Mouse (Mus musculus) forebrain, postnatal 0 days (tissue): Measurements from ENCODE around the gene Rmdn3. TPM values are rescaled to one million over a fixed set of nuclear protein-coding genes. Genes with fewer than 3 reads are reported as not detected.

Experiments
- ATAC-seq: fragments of 200-750 bp; cut with Nextera tagmentation; 2 replicates; pipeline ENCODE4 v1.8.0; 2017; ENCODE audit warnings: mild to moderate bottlenecking, moderate library complexity
- DNase-seq: peaks from one replicate; pipeline ENCODE4 v3.0.0-alpha.2; 2015
- H3K27ac ChIP-seq: fragments of 300-500 bp; sonication (generic); 2 replicates; pipeline ENCODE4 v1.5.1; 2014; ENCODE audit warnings: low read depth, mild to moderate bottlenecking, antibody characterized with exemption, low read length, moderate library complexity, mixed read lengths
- H3K27me3 ChIP-seq: fragments of 300-500 bp; sonication (generic); 2 replicates; pipeline ENCODE4 v1.6.1; 2014; ENCODE audit warnings: mild to moderate bottlenecking, low read length, mixed read lengths; ENCODE audit not compliant: insufficient read depth
- H3K36me3 ChIP-seq: fragments of 300-500 bp; sonication (generic); 2 replicates; pipeline ENCODE4 v1.6.1; 2014; ENCODE audit warnings: mild to moderate bottlenecking, moderate library complexity; ENCODE audit not compliant: insufficient read depth
- H3K4me1 ChIP-seq: fragments of 300-500 bp; sonication (generic); 2 replicates; pipeline ENCODE4 v1.6.1; 2014; ENCODE audit warnings: antibody characterized with exemption; ENCODE audit not compliant: insufficient read depth
- H3K4me2 ChIP-seq: fragments of 300-500 bp; sonication (generic); 2 replicates; pipeline ENCODE4 v1.6.1; 2014; ENCODE audit warnings: low read depth, mild to moderate bottlenecking, moderate library complexity
- H3K4me3 ChIP-seq: fragments of 300-500 bp; sonication (generic); 2 replicates; pipeline ENCODE4 v1.5.1; 2014; ENCODE audit warnings: low read depth, low read length, mixed read lengths
- H3K9ac ChIP-seq: fragments of 300-500 bp; sonication (generic); 2 replicates; pipeline ENCODE4 v1.6.1; 2014; ENCODE audit warnings: mild to moderate bottlenecking
- H3K9me3 ChIP-seq: fragments of 300-500 bp; sonication (generic); 2 replicates; pipeline ENCODE4 v1.6.1; 2016; ENCODE audit warnings: low read length
- CTCF ChIP-seq: sonication (generic); IDR thresholded peaks from 2 replicates; pipeline ENCODE4 v1.5.1; 2016; ENCODE audit warnings: antibody characterized with exemption, control low read depth, low read depth
- polyA plus RNA-seq: library from polyadenylated mRNA; unstranded; fragments of >200 nt; fragmentation: Nextera tagmentation; extraction: Ambion mirVana; gene quantifications from 2 replicates; pipeline ENCODE4 v1.2.1, GENCODE M21; 2015
- total RNA-seq: library from RNA; depleted of rRNA; stranded (reverse); fragments of >200 nt; gene quantifications from 2 replicates; pipeline ENCODE4 v1.2.3, GENCODE M21; 2014; rRNA removed

Rmdn3 gene
- total and polyA plus RNA-seq, 2 experiments from 2014 or later, result 39.5 to 45.8 TPM

DNA sequence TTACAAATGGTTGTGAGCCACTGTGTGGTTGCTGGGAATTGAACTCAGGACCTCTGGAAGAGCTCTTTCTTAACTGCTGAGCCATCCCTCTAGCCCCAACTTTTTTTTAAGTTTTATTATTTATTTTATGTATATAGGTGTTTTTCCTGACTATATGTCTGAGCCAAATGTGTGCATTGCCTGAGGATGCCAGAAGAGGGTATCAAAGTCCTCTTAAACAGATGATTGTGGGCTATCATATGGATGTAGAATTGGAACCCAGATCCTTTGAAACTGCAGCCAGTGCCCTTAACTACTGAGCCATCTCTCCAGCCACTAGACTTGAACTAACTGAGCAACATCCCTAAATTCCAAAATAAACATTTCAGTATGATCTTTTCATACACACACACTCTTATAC lies 55.3 kb downstream of the Rmdn3 start:
- H3K27me3 ChIP-seq, result no peaks in the 10 kb centered on the region
- no peaks in the 10 kb centered on the region for H3K36me3 ChIP-seq
- DNase-seq (no peak), ATAC-seq (no peak)
- H3K9ac ChIP-seq, result no peak overlapping the region
- H3K27ac ChIP-seq, result no peak overlapping the region
- H3K9me3 ChIP-seq, result no peaks in the 10 kb centered on the region
- H3K4me3 ChIP-seq, result no peak overlapping the region
- H3K4me2 ChIP-seq, result no peak overlapping the region
- no peak for TF ChIP-seq CTCF
- H3K4me1 ChIP-seq, result no peaks in the 10 kb centered on the region

Other genes with a start within 250 kb of the Rmdn3 start
- gene Chst14, start 230.5 kb downstream of the Rmdn3 start, total RNA-seq, result 2.9 and 4.0 TPM in 2 replicates
- gene Chst14, start 230.5 kb downstream of the Rmdn3 start, polyA plus RNA-seq, result 3.6 and 3.9 TPM in 2 replicates
- gene Ccdc32, start 127.6 kb downstream of the Rmdn3 start, total RNA-seq, result 51.4 and 52.3 TPM in 2 replicates
- gene Ccdc32, start 127.6 kb downstream of the Rmdn3 start, polyA plus RNA-seq, result 56.3 and 64.3 TPM in 2 replicates
- 9.4 and 10.3 TPM in 2 replicates for gene Rpusd2, start 122.2 kb downstream of the Rmdn3 start, total RNA-seq
- gene Rpusd2, start 122.2 kb downstream of the Rmdn3 start, polyA plus RNA-seq, result 3.6 TPM in 2 replicates
- 4.6 and 5.0 TPM in 2 replicates for gene Knl1, start 109.9 kb downstream of the Rmdn3 start, total RNA-seq
- gene Knl1, start 109.9 kb downstream of the Rmdn3 start, polyA plus RNA-seq, result 3.8 and 5.2 TPM in 2 replicates
- gene Rad51, start 44.2 kb downstream of the Rmdn3 start, total RNA-seq, result 1.2 and 1.4 TPM in 2 replicates
- gene Rad51, start 44.2 kb downstream of the Rmdn3 start, polyA plus RNA-seq, result 6.3 and 8.4 TPM in 2 replicates
- gene Gchfr, start 10.7 kb upstream of the Rmdn3 start, total RNA-seq, result 0.38 TPM in 1 of 2 replicates, not detected in the other
- gene Gchfr, start 10.7 kb upstream of the Rmdn3 start, polyA plus RNA-seq, result 1.5 and 1.9 TPM in 2 replicates
- 0.08 TPM in 1 of 2 replicates, not detected in the other for gene Gm14137, start 17.5 kb upstream of the Rmdn3 start, total RNA-seq
- 0.09 and 0.28 TPM in 2 replicates for gene Gm14137, start 17.5 kb upstream of the Rmdn3 start, polyA plus RNA-seq
- gene Zfyve19, start 51.6 kb upstream of the Rmdn3 start, total RNA-seq, result 37.4 and 38.6 TPM in 2 replicates
- gene Zfyve19, start 51.6 kb upstream of the Rmdn3 start, polyA plus RNA-seq, result 58.3 and 62.5 TPM in 2 replicates
- gene Dnajc17, start 51.8 kb upstream of the Rmdn3 start, total RNA-seq, result 30.6 and 41.9 TPM in 2 replicates
- 25.2 and 27.0 TPM in 2 replicates for gene Dnajc17, start 51.8 kb upstream of the Rmdn3 start, polyA plus RNA-seq
- not detected in 2 replicates for gene Ppp1r14d, start 72.9 kb upstream of the Rmdn3 start, total RNA-seq
- gene Ppp1r14d, start 72.9 kb upstream of the Rmdn3 start, polyA plus RNA-seq, result not detected in 2 replicates
- gene Spint1, start 80.3 kb upstream of the Rmdn3 start, total RNA-seq, result 1.6 and 1.8 TPM in 2 replicates
- 0.52 and 1.1 TPM in 2 replicates for gene Spint1, start 80.3 kb upstream of the Rmdn3 start, polyA plus RNA-seq
- gene Rhov, start 114.2 kb upstream of the Rmdn3 start, total RNA-seq, result 20.5 and 27.8 TPM in 2 replicates
- gene Rhov, start 114.2 kb upstream of the Rmdn3 start, polyA plus RNA-seq, result 22.9 and 29.3 TPM in 2 replicates
- 22.5 and 26.7 TPM in 2 replicates for gene Vps18, start 131.7 kb upstream of the Rmdn3 start, total RNA-seq
- 17.5 and 22.3 TPM in 2 replicates for gene Vps18, start 131.7 kb upstream of the Rmdn3 start, polyA plus RNA-seq
- 2.8 and 3.7 TPM in 2 replicates for gene Dll4, start 168.8 kb upstream of the Rmdn3 start, total RNA-seq
- 2.3 and 2.4 TPM in 2 replicates for gene Dll4, start 168.8 kb upstream of the Rmdn3 start, polyA plus RNA-seq
- gene Chac1, start 194.2 kb upstream of the Rmdn3 start, total RNA-seq, result 8.7 and 20.4 TPM in 2 replicates
- gene Chac1, start 194.2 kb upstream of the Rmdn3 start, polyA plus RNA-seq, result 5.7 and 9.1 TPM in 2 replicates